Mouse (Mus musculus) liver (tissue): ENCODE results near the gene Ly75.
A peak's percentile ranks its signal among the peaks of the same experiment; 100 is the strongest.

ENCODE experiments used
- DNase-seq: peaks from one replicate; pipeline ENCODE4 v3.0.0-alpha.2; 2020; ENCODE audit warnings: mixed read lengths

Ly75 gene

GRCm38 (mm10) chr2:60322031-60322726 lies 60.9 kb downstream of the Ly75 start:
- no peak for DNase-seq

- DNase-seq: no peak
These were observed 79.3 kb downstream of the Ly75 start for GRCm38 (mm10) chr2:60303796-60304195.

- DNase-seq: no peak
These were observed 83.8 kb downstream of the Ly75 start for GRCm38 (mm10) chr2:60299323-60299722.

GRCm38 (mm10) chr2:60298266-60298665 lies 84.8 kb downstream of the Ly75 start:
- DNase-seq: peak; percentile 25

GRCm38 (mm10) chr2:60291381-60291780 lies 91.7 kb downstream of the Ly75 start:
- DNase-seq: no peak

- DNase-seq: no peak
These were observed 93.7 kb downstream of the Ly75 start for GRCm38 (mm10) chr2:60289451-60289850.

GRCm38 (mm10) chr2:60288606-60289005 lies 94.5 kb downstream of the Ly75 start:
- DNase-seq: no peak

GRCm38 (mm10) chr2:60285107-60285617 lies 97.9 kb downstream of the Ly75 start:
- no peak for DNase-seq

GRCm38 (mm10) chr2:60284467-60284821 lies 98.7 kb downstream of the Ly75 start, which contains the start of gene Cd302:
Cd302 (minus strand) TSS chr2:60284488.
- DNase-seq: no peak

- peak; percentile 50 for DNase-seq
These were observed 99.2 kb downstream of the Ly75 start for GRCm38 (mm10) chr2:60283751-60284466.

GRCm38 (mm10) chr2:60283208-60283750 lies 99.8 kb downstream of the Ly75 start:
- DNase-seq: no peak

GRCm38 (mm10) chr2:60282625-60283024 lies 100.5 kb downstream of the Ly75 start:
- no peak for DNase-seq

GRCm38 (mm10) chr2:60278627-60279026 lies 104.5 kb downstream of the Ly75 start:
- DNase-seq: no peak

GRCm38 (mm10) chr2:60269856-60270479 lies 113.1 kb downstream of the Ly75 start:
- DNase-seq: no peak

- no peak for DNase-seq
These were observed 115.5 kb downstream of the Ly75 start for GRCm38 (mm10) chr2:60267567-60267966.

GRCm38 (mm10) chr2:60260621-60261350 lies 122.3 kb downstream of the Ly75 start:
- DNase-seq: no peak

GRCm38 (mm10) chr2:60259186-60259585 lies 123.9 kb downstream of the Ly75 start:
- DNase-seq: no peak

- no peak for DNase-seq
These were observed 126.4 kb downstream of the Ly75 start for GRCm38 (mm10) chr2:60256751-60257150.

- no peak for DNase-seq
These were observed 129.6 kb downstream of the Ly75 start for GRCm38 (mm10) chr2:60253506-60253905.

- DNase-seq: no peak
These were observed 130.3 kb downstream of the Ly75 start for GRCm38 (mm10) chr2:60252782-60253181.
